Mouse (Mus musculus): ENCODE results near the gene Trim30b.
"Not testable (repeated sequence)": the region's sequence is repeated elsewhere in the genome, so short reads cannot be mapped to it uniquely, and the experiment has no call there.

The Trim30b gene

GRCm38 (mm10) chr7:104369736-104370414 lies at the start of gene Trim30b:
Gene Trim30b, minus strand, starts transcription at chr7:104369884.
- DNase-seq (ENCODE audit: extremely low spot score, low spot score) = no peak

- no peak for DNase-seq (ENCODE audit: extremely low spot score, low spot score)
Measured at GRCm38 (mm10) chr7:104404460-104404950, 34.8 kb upstream of the Trim30b start.

DNA sequence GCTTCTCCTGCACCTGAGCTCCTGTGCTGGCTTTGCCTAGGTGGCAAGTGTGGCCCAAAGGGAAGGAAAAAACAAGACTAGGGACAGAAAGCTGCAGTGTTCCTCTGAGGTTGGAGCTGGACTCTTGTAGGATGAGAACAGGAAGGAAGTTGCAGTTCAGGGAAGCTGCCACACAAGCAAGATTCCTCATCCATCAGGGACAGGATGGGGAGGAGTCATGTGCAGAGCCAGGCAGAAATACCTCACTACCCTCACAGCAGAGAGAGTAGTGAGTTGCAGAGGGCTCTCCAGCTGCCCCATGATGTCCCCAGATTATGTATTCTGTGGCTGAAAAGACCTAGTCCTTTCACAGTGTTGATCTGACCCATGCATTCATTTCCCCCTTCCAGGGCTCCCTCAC lies 31.5 kb upstream of the Trim30b start:
- DNase-seq (ENCODE audit: extremely low spot score, low spot score) = no peak

GRCm38 (mm10) chr7:104400698-104401097 lies 31.0 kb upstream of the Trim30b start, which contains the start of gene Trim30c:
Gene Trim30c, minus strand, starts transcription at chr7:104400837.
- no peak for DNase-seq (ENCODE audit: extremely low spot score, low spot score)

DNA sequence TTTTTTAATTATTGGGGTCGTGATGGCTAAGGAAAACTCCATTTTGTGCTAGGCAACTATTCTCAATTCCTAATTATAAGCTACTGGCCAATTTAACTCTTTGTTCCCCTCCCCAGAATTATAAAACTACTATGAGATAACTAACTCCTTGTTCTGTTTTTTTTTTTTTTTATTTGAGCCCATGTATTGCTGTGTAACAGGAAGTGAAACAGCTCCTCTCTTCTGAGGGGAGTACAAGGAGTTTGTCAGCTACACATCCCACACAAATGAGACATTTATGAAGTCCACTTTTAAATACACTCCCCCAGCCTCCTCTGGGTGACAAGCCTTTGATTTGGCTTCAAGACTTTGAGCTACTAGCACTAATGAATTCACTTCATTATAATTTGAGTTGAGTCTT lies 28.8 kb upstream of the Trim30b start:
- no peak for DNase-seq (ENCODE audit: extremely low spot score, low spot score)

DNA sequence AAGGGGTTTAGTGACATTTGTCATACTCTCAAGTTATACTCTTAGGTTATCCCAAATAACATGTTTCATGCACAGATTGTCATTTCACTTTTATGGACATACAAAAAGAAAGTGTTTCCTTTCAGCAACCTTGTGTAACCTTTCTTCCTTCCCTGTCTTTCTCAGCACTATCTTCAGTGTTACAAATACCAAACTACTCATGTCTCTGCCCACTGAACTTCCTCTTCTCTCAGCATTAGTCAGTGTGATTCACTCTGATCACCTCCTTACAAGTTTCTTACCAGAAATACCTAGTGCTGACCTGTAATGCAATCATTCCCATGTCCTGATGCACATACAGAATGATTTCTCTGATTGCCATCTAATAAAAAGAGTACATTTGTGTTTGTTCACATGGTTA lies 3.3 kb downstream of the Trim30b start:
- no peak for DNase-seq (ENCODE audit: extremely low spot score, low spot score)

DNA sequence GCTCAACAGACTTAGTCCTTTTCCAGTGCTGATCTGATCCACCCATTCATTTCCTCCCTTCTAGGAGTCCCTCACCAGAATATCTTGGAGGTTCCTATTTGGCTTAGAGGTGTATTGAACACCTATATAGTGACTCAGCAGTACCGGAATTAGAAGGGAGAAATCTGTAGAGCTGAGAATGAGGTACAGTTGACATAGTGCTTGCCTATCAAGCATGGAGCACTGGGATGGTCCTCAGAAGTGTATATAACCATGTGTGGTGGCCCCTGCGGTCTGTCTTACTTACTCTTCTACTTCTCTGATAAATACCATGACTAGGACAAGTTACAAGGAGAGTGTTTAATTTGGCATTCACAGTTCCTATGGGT lies 16.1 kb downstream of the Trim30b start:
- DNase-seq (ENCODE audit: extremely low spot score, low spot score) = no peak

DNA sequence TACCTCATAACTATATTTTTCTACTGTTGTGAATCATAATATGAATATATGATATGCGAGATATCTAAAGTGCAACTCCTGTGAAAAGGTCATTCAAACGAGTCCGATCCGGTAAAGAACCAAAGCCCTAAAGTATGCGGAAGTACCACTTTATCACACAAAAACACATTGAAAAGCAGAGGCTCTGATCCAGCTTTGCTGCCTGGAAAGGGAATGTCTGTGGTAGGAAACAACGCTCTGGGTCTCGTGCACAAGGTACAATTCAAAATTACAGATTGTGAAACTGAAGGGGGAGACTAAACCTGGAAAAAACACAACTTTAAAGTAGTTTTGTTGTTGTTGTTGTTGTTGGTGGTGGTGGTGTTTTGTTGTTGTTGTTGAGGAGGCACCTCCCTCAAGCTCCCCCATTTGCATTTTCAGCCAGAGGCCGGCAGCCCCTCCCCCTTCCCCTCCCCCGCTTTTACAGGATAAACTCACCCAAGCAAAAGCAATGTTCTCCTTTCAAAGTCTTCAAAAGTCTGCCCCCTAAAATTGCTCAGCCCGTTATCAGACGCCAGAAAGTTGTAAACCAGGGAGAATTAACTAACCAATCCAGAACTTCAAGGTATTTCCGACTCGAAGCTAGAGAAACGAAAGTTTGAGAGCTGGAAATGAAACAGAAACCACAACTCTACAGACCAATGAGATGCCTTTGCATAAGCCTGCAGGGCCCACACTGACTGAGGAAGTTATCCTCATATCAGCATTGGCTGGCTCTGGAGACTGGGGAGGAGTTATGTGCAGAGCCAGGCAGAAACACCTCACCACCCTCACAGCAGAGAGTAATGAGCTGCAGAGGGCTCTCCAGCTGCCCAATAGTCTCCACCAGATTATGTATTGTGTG lies 16.7 kb downstream of the Trim30b start, which contains the start of gene Trim12c:
Gene Trim12c (minus strand): TSS at position 646 of the 883 bp plus-strand sequence.
- peak; percentile 48 for DNase-seq (ENCODE audit: extremely low spot score, low spot score)

DNA sequence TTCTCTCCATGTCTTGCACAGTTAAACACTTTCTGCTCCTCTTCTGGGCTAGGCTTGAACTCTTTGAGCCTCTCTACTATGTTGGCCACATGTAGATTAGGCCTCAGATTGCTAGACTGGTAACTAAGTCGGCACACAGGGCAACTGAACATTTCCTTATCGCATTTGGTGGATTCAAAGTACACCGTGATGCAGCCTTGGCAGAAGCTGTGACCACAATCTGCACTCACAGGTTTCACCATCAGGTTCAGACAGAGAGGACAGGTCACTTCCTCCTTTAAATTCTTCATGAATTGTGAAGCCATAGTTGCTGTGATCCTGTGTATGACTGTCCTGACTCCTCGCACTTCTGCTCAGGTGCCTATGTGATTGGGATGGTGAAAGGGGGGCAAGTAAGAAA lies 21.6 kb downstream of the Trim30b start:
- DNase-seq (ENCODE audit: extremely low spot score, low spot score) = not testable (repeated sequence)

DNA sequence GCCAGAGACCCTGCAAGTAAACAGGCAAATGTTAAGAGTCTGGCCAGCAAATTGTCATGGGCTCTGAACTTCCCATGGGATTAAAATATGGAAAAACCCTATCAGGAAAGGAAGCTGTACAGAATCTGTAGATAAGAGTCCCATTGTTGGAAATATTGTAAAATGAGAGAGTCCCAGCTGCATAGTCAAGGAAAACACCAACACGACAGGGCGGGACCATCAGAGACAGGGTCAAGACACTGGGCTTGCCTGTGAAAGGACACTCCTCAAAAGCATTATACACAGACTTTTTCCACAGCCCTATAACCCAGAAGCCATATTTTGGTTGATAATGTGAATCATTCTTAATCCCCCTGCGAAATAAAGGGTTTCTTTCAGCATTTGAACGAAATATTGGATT lies 28.9 kb downstream of the Trim30b start:
- not testable (repeated sequence) for DNase-seq (ENCODE audit: extremely low spot score, low spot score)

DNA sequence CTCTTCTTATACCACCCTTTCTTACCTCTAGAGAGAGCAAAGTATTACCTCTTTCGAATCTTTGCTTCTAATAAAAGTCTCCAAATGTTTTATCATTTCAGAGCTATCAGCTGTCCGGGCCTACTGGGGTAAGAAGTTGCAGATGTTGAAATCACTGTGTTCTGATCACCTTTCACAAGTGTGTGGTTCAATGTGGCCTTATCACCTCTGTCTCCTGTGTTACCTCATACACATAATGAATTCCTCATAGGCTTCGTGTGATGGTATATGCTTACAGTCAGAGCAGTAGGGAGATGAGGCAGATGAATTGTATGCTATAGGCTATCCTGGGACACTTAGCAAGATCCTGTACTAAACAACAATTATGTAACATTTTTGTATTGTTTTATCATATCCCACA lies 34.1 kb downstream of the Trim30b start:
- not testable (repeated sequence) for DNase-seq (ENCODE audit: extremely low spot score, low spot score)

GRCm38 (mm10) chr7:104329171-104329570 lies 40.5 kb downstream of the Trim30b start, which contains the start of gene Trim34b:
Gene Trim34b, plus strand, starts transcription at chr7:104329471.
- not testable (repeated sequence) for DNase-seq (ENCODE audit: extremely low spot score, low spot score)

GRCm38 (mm10) chr7:104322028-104322427 lies 47.7 kb downstream of the Trim30b start:
- DNase-seq (ENCODE audit: extremely low spot score, low spot score) = no peak

DNA sequence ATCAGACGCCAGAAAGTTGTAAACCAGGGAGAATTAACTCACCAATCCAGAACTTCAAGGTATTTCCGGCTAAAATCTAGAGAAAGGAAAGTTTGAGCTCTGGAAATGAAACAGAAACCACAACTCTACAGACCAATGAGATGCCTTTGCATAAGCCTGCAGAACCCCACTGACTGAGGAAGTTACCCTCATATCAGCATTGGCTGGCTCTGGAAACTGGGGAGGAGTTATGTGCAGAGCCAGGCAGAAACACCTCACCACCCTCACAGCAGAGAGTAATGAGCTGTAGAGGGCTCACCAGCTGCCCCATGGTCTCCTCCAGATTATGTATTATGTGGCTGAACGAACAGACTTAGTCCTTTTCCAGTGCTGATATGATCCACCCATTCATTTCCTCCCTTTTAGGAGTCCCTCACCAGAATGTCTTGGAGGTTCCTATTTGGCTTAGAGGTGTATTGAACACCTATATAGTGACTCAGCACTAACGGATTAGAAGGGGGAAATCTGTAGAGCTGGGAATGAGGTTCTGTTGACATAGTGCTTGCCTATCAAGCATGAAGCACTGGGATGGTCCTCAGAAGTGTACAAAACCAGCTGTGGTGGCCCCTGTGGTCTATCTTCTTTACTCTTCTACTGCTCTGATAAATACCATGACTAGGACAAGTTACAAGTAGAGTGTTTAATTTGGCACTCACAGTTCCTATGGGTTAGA lies 54.2 kb downstream of the Trim30b start, which contains the start of gene Trim12a:
Gene Trim12a (minus strand): TSS at position 98 of the 712 bp plus-strand sequence.
- DNase-seq (ENCODE audit: extremely low spot score, low spot score) = not testable (repeated sequence)

DNA sequence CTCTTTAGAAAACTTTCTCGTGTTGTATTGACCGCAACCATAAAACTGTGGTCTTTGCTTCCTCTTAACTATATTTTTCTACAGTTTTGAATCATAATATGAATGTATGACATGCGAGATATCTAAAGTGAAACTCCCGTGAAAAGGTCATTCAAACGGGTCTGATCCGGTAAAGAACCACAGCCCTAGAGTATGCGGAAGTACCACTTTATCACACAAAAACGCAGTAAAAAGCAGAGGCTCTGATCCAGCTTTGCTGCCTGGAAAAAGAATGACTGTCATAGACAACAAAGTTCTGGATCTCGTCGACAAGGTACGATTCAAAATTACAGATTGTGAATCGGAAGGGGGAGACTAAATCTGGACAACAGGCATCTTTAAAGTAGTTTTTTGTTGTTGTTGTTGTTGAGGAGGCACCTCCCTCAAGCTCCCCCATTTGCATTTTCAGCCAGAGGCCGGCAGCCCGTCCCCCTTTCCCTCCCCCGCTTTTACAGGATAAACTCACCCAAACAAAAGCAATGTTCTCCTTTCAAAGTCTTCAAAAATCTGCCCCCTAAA lies 54.8 kb downstream of the Trim30b start:
- peak; percentile 14 for DNase-seq (ENCODE audit: extremely low spot score, low spot score)
